Mouse (Mus musculus) CD4-positive, CD25-positive, alpha-beta regulatory T cell, adult 2 months (primary cell): ENCODE data around the gene F8a.
"Not testable (repeated sequence)": the region's sequence is repeated elsewhere in the genome, so short reads cannot be mapped to it uniquely, and the experiment has no call there.

Experiments used
- DNase-seq: peaks from one replicate; pipeline ENCODE4 v3.0.0-alpha.2; 2012; ENCODE audit warnings: low read depth, low spot score

F8a gene

GRCm38 (mm10) chrX:73227914-73228605, at the start of gene F8a:
Gene F8a (plus strand): TSS chrX:73228291.
- peak; percentile 89 for DNase-seq

- peak; percentile 47 for DNase-seq
These were observed 36.2 kb upstream of the F8a start, which contains the start of gene Xlr3b for GRCm38 (mm10) chrX:73191934-73192333. Gene Xlr3b (plus strand): TSS chrX:73192207.

- DNase-seq = peak; percentile 19
These were observed 14.1 kb upstream of the F8a start, which contains the start of gene Xlr4b for GRCm38 (mm10) chrX:73213819-73214564. Gene Xlr4b (plus strand): TSS chrX:73214333.

- DNase-seq = no peak
These were observed 2.7 kb upstream of the F8a start for GRCm38 (mm10) chrX:73225365-73225764.

- DNase-seq = peak; percentile 73
These were observed 619 bp downstream of the F8a start for GRCm38 (mm10) chrX:73228606-73229214.

GRCm38 (mm10) chrX:73229288-73229687, 1.2 kb downstream of the F8a start:
- DNase-seq = no peak

- not testable (repeated sequence) for DNase-seq
These were observed 14.8 kb downstream of the F8a start, which contains the start of gene Xlr4c for GRCm38 (mm10) chrX:73242821-73243325. Gene Xlr4c (minus strand): TSS chrX:73243130.

- not testable (repeated sequence) for DNase-seq
These were observed 34.3 kb downstream of the F8a start for GRCm38 (mm10) chrX:73262428-73262827.

GRCm38 (mm10) chrX:73265270-73265669, 37.2 kb downstream of the F8a start, which contains the start of gene Xlr3c:
Gene Xlr3c (minus strand): TSS chrX:73265390.
- DNase-seq = not testable (repeated sequence)
